Mouse (Mus musculus) MEL (cell line): Measurements from ENCODE around the gene Ric8b.

Experiments
- CTCF ChIP-seq, 3 experiments: IDR thresholded peaks in 2 of 3; conservative IDR thresholded peaks in 1 of 3; 2 replicates each; pipeline ENCODE4 v1.5.1; 2011 to 2012; ENCODE audit warnings: low read length in 3 of 3, low read depth in 2 of 3, mild to moderate bottlenecking in 2 of 3, improper control_type of control experiment in 1 of 3, inconsistent platforms in 1 of 3, mixed read lengths in 1 of 3, moderate library complexity in 1 of 3; ENCODE audit not compliant: control insufficient read depth in 1 of 3, insufficient read depth in 1 of 3, poor library complexity in 1 of 3, severe bottlenecking in 1 of 3
- EP300 ChIP-seq, 2 experiments: IDR thresholded peaks; 2 replicates each; pipeline ENCODE4 v1.6.1; 2011; ENCODE audit warnings: improper control_type of control experiment in 2 of 2, low read length in 2 of 2, low read depth in 1 of 2, mild to moderate bottlenecking in 1 of 2
- GATA1 ChIP-seq: IDR thresholded peaks from 2 replicates; pipeline ENCODE4 v1.6.1; 2011; ENCODE audit warnings: low read depth, low read length, improper control_type of control experiment
- MXI1 ChIP-seq: IDR thresholded peaks from 2 replicates; pipeline ENCODE4 v1.6.1; 2011; ENCODE audit warnings: mild to moderate bottlenecking, low read depth, low read length, improper control_type of control experiment
- NRF1 ChIP-seq: IDR thresholded peaks from 2 replicates; pipeline ENCODE4 v1.6.1; 2014; ENCODE audit warnings: low read depth, mild to moderate bottlenecking, inconsistent platforms, low read length, improper control_type of control experiment, moderate library complexity; ENCODE audit not compliant: poor library complexity, insufficient read depth, severe bottlenecking
- POLR2A ChIP-seq, 2 experiments: IDR thresholded peaks; 2 replicates each; pipeline ENCODE4 v1.6.1; 2011 to 2012; ENCODE audit warnings: low read length in 2 of 2, mild to moderate bottlenecking in 2 of 2, control low read depth in 1 of 2, improper control_type of control experiment in 1 of 2, low read depth in 1 of 2, moderate library complexity in 1 of 2; ENCODE audit not compliant: control insufficient read depth in 1 of 2, insufficient read depth in 1 of 2, poor library complexity in 1 of 2
- TAL1 ChIP-seq: IDR thresholded peaks from 2 replicates; pipeline ENCODE4 v1.6.1; 2012; ENCODE audit warnings: mild to moderate bottlenecking, inconsistent platforms, low read length, moderate library complexity, mixed read lengths
- TCF12 ChIP-seq: IDR thresholded peaks from 2 replicates; pipeline ENCODE4 v1.6.1; 2014; ENCODE audit warnings: low read depth, mild to moderate bottlenecking, inconsistent platforms, low read length, improper control_type of control experiment, moderate library complexity
- USF1 ChIP-seq: IDR thresholded peaks from 2 replicates; pipeline ENCODE4 v1.6.1; 2014; ENCODE audit warnings: low read depth, mild to moderate bottlenecking, inconsistent platforms, low read length, improper control_type of control experiment, moderate library complexity
- ZKSCAN1 ChIP-seq: IDR thresholded peaks from 2 replicates; pipeline ENCODE4 v1.6.1; 2012; ENCODE audit warnings: low read depth, mild to moderate bottlenecking, inconsistent platforms, low read length, improper control_type of control experiment, moderate library complexity
- ZNF384 ChIP-seq: IDR thresholded peaks from 2 replicates; pipeline ENCODE4 v1.6.1; 2012; ENCODE audit warnings: low read depth, mild to moderate bottlenecking, inconsistent platforms, low read length, improper control_type of control experiment

DNA sequence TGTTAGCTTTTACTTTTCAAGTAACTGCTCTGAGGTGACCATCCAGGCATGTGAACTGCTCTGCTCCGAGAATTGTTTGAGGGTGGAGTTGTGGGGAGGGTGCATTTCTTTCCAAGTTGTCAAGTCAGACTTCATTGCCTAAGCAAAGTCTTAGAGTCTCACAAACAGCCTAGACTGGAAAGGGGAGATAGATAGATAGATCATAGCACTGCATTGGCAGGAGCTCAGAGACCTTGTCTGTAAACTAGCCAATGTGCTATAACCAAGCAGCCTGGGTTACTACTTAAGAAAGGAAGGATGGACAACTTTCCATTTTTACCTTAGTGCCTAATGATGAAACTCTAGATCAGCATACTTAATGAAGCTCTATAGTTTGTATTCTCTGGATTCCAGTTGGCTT lies 22.9 kb downstream of the Ric8b start:
- TF ChIP-seq POLR2A (IDR thresholded peaks at IDR 0.05; ENCODE audit: control insufficient read depth in 1 of 2, insufficient read depth in 1 of 2, low read depth in 1 of 2, low read length in 2 of 2, poor library complexity in 1 of 2) (no peak), ZNF384 (no peak), CTCF (IDR thresholded peaks at IDR 0.05 in 2 of 3, conservative IDR thresholded peaks at IDR 0.05 in 1 of 3; ENCODE audit: control insufficient read depth in 1 of 3, insufficient read depth in 1 of 3, low read depth in 2 of 3, low read length in 3 of 3, poor library complexity in 1 of 3, severe bottlenecking in 1 of 3) (no peak), TAL1 (no peak), USF1 (no peak), MXI1 (no peak), EP300 (IDR thresholded peaks at IDR 0.05; ENCODE audit: low read depth in 1 of 2, low read length in 2 of 2) (no peak), GATA1 (no peak), ZKSCAN1 (no peak), TCF12 (no peak), NRF1 (no peak)
